Mouse (Mus musculus): ENCODE results near the gene Gm3642.
"Not testable (repeated sequence)": the region's sequence is repeated elsewhere in the genome, so short reads cannot be mapped to it uniquely, and the experiment has no call there.

Gm3642 gene

GRCm38 (mm10) chr14:6840211-6840610 lies at the start of gene Gm3642:
Gene Gm3642, minus strand, starts transcription at chr14:6840311.
- DNase-seq (ENCODE audit: low spot score in 2 of 2): not testable (repeated sequence)

- DNase-seq (ENCODE audit: low spot score in 2 of 2): not testable (repeated sequence)
Observed at GRCm38 (mm10) chr14:6889521-6890012, 49.5 kb upstream of the Gm3642 start, which contains the start of gene Gm3667. Gene Gm3667, minus strand, starts transcription at chr14:6889962.

- peak; percentile 39 to 61 for DNase-seq (ENCODE audit: low spot score in 2 of 2)
Observed at GRCm38 (mm10) chr14:6888811-6889210, 48.7 kb upstream of the Gm3642 start.

GRCm38 (mm10) chr14:6823297-6823696 lies 16.8 kb downstream of the Gm3642 start:
- not testable (repeated sequence) for DNase-seq (ENCODE audit: low spot score in 2 of 2)
